Mouse (Mus musculus) ES-Bruce4 (cell line): ENCODE measurements at regions not wholly inside any gene's neighbourhood (a gene's known extent, or its start where the extent isn't known, plus 50 kb on each side); places are given as distances from the start of the nearest gene placed in this dataset.

Source experiments
- H3K27ac ChIP-seq: 2 replicates; pipeline ENCODE4 v1.5.1; 2012; ENCODE audit warnings: low read length, inconsistent platforms; ENCODE audit not compliant: insufficient read depth
- H3K27me3 ChIP-seq: 2 replicates; pipeline ENCODE4 v1.6.1; 2012; ENCODE audit warnings: mild to moderate bottlenecking, low read length, inconsistent platforms; ENCODE audit not compliant: control insufficient read depth, poor library complexity, insufficient read depth, severe bottlenecking
- H3K36me3 ChIP-seq: 2 replicates; pipeline ENCODE4 v1.6.1; 2012; ENCODE audit warnings: inconsistent platforms, mild to moderate bottlenecking, low read length, moderate library complexity; ENCODE audit not compliant: control insufficient read depth, poor library complexity, insufficient read depth, severe bottlenecking
- H3K4me1 ChIP-seq: one replicate; pipeline ENCODE4 v1.8.1; 2011; ENCODE audit warnings: low read length; ENCODE audit not compliant: control insufficient read depth, insufficient read depth
- H3K4me3 ChIP-seq: 2 replicates; pipeline ENCODE4 v1.5.1; 2011; ENCODE audit warnings: low read depth, mild to moderate bottlenecking, low read length
- H3K9ac ChIP-seq: 2 replicates; pipeline ENCODE4 v1.6.1; 2012; ENCODE audit warnings: low read depth, mild to moderate bottlenecking, inconsistent platforms; ENCODE audit not compliant: poor library complexity, severe bottlenecking
- H3K9me3 ChIP-seq: replicated peaks from 2 replicates; pipeline ENCODE4 v1.6.1; 2012; ENCODE audit warnings: mild to moderate bottlenecking, low read length, inconsistent platforms; ENCODE audit not compliant: control insufficient read depth, poor library complexity, insufficient read depth, severe bottlenecking
- CTCF ChIP-seq: IDR thresholded peaks from one replicate; pipeline ENCODE4 v1.8.1; 2011; ENCODE audit warnings: low read depth, low read length
- EP300 ChIP-seq: IDR thresholded peaks from 2 replicates; pipeline ENCODE4 v1.6.1; 2011; ENCODE audit warnings: low read depth, low read length; ENCODE audit not compliant: insufficient read depth
- POLR2A ChIP-seq: IDR thresholded peaks from one replicate; pipeline ENCODE4 v1.8.1; 2011; ENCODE audit warnings: low read length; ENCODE audit not compliant: insufficient read depth

DNA sequence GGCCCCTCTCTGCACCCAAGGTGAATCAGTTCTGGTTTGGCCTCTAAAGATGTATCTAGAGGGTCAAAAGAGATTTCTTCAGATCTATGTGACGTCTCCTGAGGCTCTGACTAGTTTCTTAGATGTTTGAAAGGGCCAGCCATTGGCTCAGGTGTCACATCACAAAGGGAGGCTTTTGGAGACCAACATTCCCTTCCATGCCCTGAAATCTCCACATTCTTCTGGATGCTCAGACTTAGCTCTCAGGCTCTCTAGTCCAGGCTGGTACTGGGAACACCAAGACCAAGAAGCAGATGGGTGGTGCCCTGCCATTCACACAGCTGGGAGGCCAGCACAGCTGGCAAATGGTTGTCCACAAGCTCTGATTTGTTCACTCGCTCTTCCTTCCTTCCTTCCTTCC lies 142.4 kb upstream of the Tbca start:
- no peak overlapping the region for H3K4me3 ChIP-seq
- TF ChIP-seq CTCF (no peak), EP300 (no peak), POLR2A (no peak)
- no peaks in the 10 kb centered on the region for H3K36me3 ChIP-seq
- H3K9me3 ChIP-seq, result no peaks in the 10 kb centered on the region
- no peaks in the 10 kb centered on the region for H3K27me3 ChIP-seq
- H3K27ac ChIP-seq, result no peak overlapping the region
- H3K4me1 ChIP-seq, result peaks cover 12% of the 10 kb centered on the region
- no peak overlapping the region for H3K9ac ChIP-seq

- no peaks in the 10 kb centered on the region for H3K9me3 ChIP-seq
- no peaks in the 10 kb centered on the region for H3K36me3 ChIP-seq
- no peak overlapping the region for H3K4me3 ChIP-seq
- TF ChIP-seq POLR2A (no peak), EP300 (no peak), CTCF (no peak)
- no peaks in the 10 kb centered on the region for H3K27me3 ChIP-seq
- peaks cover 12% of the 10 kb centered on the region for H3K4me1 ChIP-seq
- no peak overlapping the region for H3K9ac ChIP-seq
- no peak overlapping the region; the same call in 1 of the 2 replicates for H3K27ac ChIP-seq
Measured at GRCm38 (mm10) chr13:94646781-94647555, 141.7 kb upstream of the Tbca start.

- H3K36me3 ChIP-seq, result no peaks in the 10 kb centered on the region
- no peak overlapping the region for H3K4me3 ChIP-seq
- H3K9ac ChIP-seq, result no peak overlapping the region
- H3K4me1 ChIP-seq, result peaks cover 12% of the 10 kb centered on the region
- no peaks in the 10 kb centered on the region for H3K9me3 ChIP-seq
- no peaks in the 10 kb centered on the region for H3K27me3 ChIP-seq
- H3K27ac ChIP-seq, result peak overlapping the region; percentile 48
- TF ChIP-seq CTCF (no peak), EP300 (0 out of 2 replicates have a peak, but pooled peaks have one; percentile 25)
Measured at GRCm38 (mm10) chr13:94647566-94647965, 141.1 kb upstream of the Tbca start.

- Histone ChIP-seq H3K27ac (no peak overlapping the region), H3K27me3 (no peaks in the 10 kb centered on the region), H3K4me1 (peaks cover 10% of the 10 kb centered on the region), H3K4me3 (no peak overlapping the region), H3K9me3 (no peaks in the 10 kb centered on the region), H3K9ac (no peak overlapping the region), H3K36me3 (no peaks in the 10 kb centered on the region)
- TF ChIP-seq EP300, result no peak
- no peak for TF ChIP-seq POLR2A
- no peak for TF ChIP-seq CTCF
Measured at GRCm38 (mm10) chr13:94650951-94651350, 137.8 kb upstream of the Tbca start.

DNA sequence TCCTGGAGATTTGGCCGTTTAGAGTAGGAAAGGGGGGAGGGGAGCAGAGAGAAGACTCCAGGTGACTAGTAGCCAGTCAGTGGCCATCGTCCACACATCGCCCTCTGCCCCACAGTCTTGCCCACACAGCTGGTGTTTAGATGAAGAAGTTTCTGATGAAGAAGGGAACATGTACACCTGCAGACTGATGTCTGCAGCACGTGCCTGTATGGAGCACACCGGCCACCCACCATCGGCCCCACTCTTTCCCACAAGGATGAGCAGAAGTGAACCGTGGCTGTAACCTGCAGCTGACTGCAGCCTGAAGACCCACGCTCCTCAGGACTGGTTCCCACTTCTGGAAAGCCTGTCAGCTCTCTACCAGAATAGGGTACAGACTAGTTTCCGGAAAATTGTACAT lies 121.1 kb upstream of the Tbca start:
- H3K27ac ChIP-seq, result no peak overlapping the region
- H3K4me3 ChIP-seq, result no peak overlapping the region
- H3K9me3 ChIP-seq, result no peaks in the 10 kb centered on the region
- no peak for TF ChIP-seq EP300
- TF ChIP-seq POLR2A, result no peak
- TF ChIP-seq CTCF, result no peak
- H3K36me3 ChIP-seq, result no peaks in the 10 kb centered on the region
- no peaks in the 10 kb centered on the region for H3K27me3 ChIP-seq
- H3K4me1 ChIP-seq, result peaks cover 5% of the 10 kb centered on the region
- H3K9ac ChIP-seq, result no peak overlapping the region

GRCm38 (mm10) chr13:94668276-94668675 lies 120.4 kb upstream of the Tbca start:
- Histone ChIP-seq H3K9me3 (no peaks in the 10 kb centered on the region), H3K9ac (no peak overlapping the region), H3K27me3 (no peaks in the 10 kb centered on the region), H3K27ac (no peak overlapping the region), H3K4me1 (peaks cover 5% of the 10 kb centered on the region), H3K4me3 (no peak overlapping the region), H3K36me3 (no peaks in the 10 kb centered on the region)
- TF ChIP-seq POLR2A (no peak), EP300 (0 out of 2 replicates have a peak, but pooled peaks have one; percentile 18)
